Mouse (Mus musculus) MEL (cell line): ENCODE measurements around the gene Klrb1a. TPM values are rescaled to one million over a fixed set of nuclear protein-coding genes. Genes with fewer than 3 reads are reported as not detected.
A peak's percentile ranks its signal among the peaks of the same experiment; 100 is the strongest.
"Not testable (repeated sequence)": the region's sequence is repeated elsewhere in the genome, so short reads cannot be mapped to it uniquely, and the experiment has no call there.

Experiments
- DNase-seq: peaks from one replicate; pipeline ENCODE4 v3.0.0; 2011; ENCODE audit warnings: low read depth, low spot score
- H3K27ac ChIP-seq: 2 replicates; pipeline ENCODE4 v1.5.1; 2012; ENCODE audit warnings: low read depth, mild to moderate bottlenecking, control low read depth, low read length, moderate library complexity; ENCODE audit not compliant: control insufficient read depth
- H3K27me3 ChIP-seq, 2 experiments: fragments of 150-350 bp in 1 of 2; sonication (generic) in 1 of 2; 2 replicates each; pipeline ENCODE4 v1.6.1; 2012; ENCODE audit warnings: low read length in 2 of 2, mild to moderate bottlenecking in 2 of 2, improper control_type of control experiment in 1 of 2, moderate library complexity in 1 of 2; ENCODE audit not compliant: insufficient read depth in 2 of 2, control insufficient read depth in 1 of 2
- H3K36me3 ChIP-seq, 2 experiments: 2 replicates each; pipeline ENCODE4 v1.6.1; 2012 to 2014; ENCODE audit warnings: low read length in 2 of 2, improper control_type of control experiment in 1 of 2, inconsistent platforms in 1 of 2, mild to moderate bottlenecking in 1 of 2; ENCODE audit not compliant: insufficient read depth in 2 of 2, control insufficient read depth in 1 of 2
- H3K4me1 ChIP-seq, 2 experiments: fragments of 150-350 bp in 1 of 2; sonication (generic) in 1 of 2; 2 replicates each; pipeline ENCODE4 v1.6.1; 2012; ENCODE audit warnings: low read length in 2 of 2, improper control_type of control experiment in 1 of 2, mild to moderate bottlenecking in 1 of 2; ENCODE audit not compliant: insufficient read depth in 2 of 2, control insufficient read depth in 1 of 2
- H3K4me3 ChIP-seq, 2 experiments: fragments of 150-350 bp in 1 of 2; sonication (generic) in 1 of 2; 2 replicates each; pipeline ENCODE4 v1.5.1; 2012; ENCODE audit warnings: low read depth in 2 of 2, low read length in 2 of 2, mild to moderate bottlenecking in 2 of 2, moderate library complexity in 2 of 2, control low read depth in 1 of 2, improper control_type of control experiment in 1 of 2; ENCODE audit not compliant: control insufficient read depth in 1 of 2, insufficient read depth in 1 of 2
- H3K79me2 ChIP-seq: 2 replicates; pipeline ENCODE4 v1.6.1; 2012; ENCODE audit warnings: mild to moderate bottlenecking, low read length, moderate library complexity; ENCODE audit not compliant: control insufficient read depth, poor library complexity, insufficient read depth
- H3K9ac ChIP-seq: 2 replicates; pipeline ENCODE4 v1.6.1; 2012; ENCODE audit warnings: low read depth, mild to moderate bottlenecking, control low read depth, low read length, moderate library complexity; ENCODE audit not compliant: control insufficient read depth, poor library complexity, severe bottlenecking
- H3K9me3 ChIP-seq: fragments of 150-350 bp; sonication (generic); replicated peaks from 2 replicates; pipeline ENCODE4 v1.6.1; 2012; ENCODE audit warnings: mild to moderate bottlenecking, low read length, improper control_type of control experiment, moderate library complexity; ENCODE audit not compliant: insufficient read depth
- BHLHE40 ChIP-seq: IDR thresholded peaks from 2 replicates; pipeline ENCODE4 v1.6.1; 2012; ENCODE audit warnings: low read depth, mild to moderate bottlenecking, inconsistent platforms, low read length, improper control_type of control experiment, borderline replicate concordance
- CHD2 ChIP-seq: IDR thresholded peaks from 2 replicates; pipeline ENCODE4 v1.6.1; 2011; ENCODE audit warnings: low read length, improper control_type of control experiment
- CTCF ChIP-seq, 3 experiments: IDR thresholded peaks in 2 of 3; conservative IDR thresholded peaks in 1 of 3; 2 replicates each; pipeline ENCODE4 v1.5.1; 2011 to 2012; ENCODE audit warnings: low read length in 3 of 3, low read depth in 2 of 3, mild to moderate bottlenecking in 2 of 3, improper control_type of control experiment in 1 of 3, inconsistent platforms in 1 of 3, mixed read lengths in 1 of 3, moderate library complexity in 1 of 3; ENCODE audit not compliant: control insufficient read depth in 1 of 3, insufficient read depth in 1 of 3, poor library complexity in 1 of 3, severe bottlenecking in 1 of 3
- E2F4 ChIP-seq: IDR thresholded peaks from 2 replicates; pipeline ENCODE4 v1.6.1; 2011; ENCODE audit warnings: low read depth, low read length, improper control_type of control experiment, borderline replicate concordance
- ELF1 ChIP-seq: IDR thresholded peaks from 2 replicates; pipeline ENCODE4 v1.6.1; 2014; ENCODE audit warnings: low read depth, mild to moderate bottlenecking, inconsistent platforms, low read length, improper control_type of control experiment, moderate library complexity
- JUND ChIP-seq: IDR thresholded peaks from 2 replicates; pipeline ENCODE4 v1.6.1; 2011; ENCODE audit warnings: low read depth, mild to moderate bottlenecking, improper control_type of control experiment, low read length
- MEF2A ChIP-seq: IDR thresholded peaks from 2 replicates; pipeline ENCODE4 v1.6.1; 2014; ENCODE audit warnings: low read depth, mild to moderate bottlenecking, inconsistent platforms, low read length, improper control_type of control experiment; ENCODE audit not compliant: poor library complexity, insufficient replicate concordance, severe bottlenecking; ENCODE audit errors: extremely low read depth
- MXI1 ChIP-seq: IDR thresholded peaks from 2 replicates; pipeline ENCODE4 v1.6.1; 2011; ENCODE audit warnings: mild to moderate bottlenecking, low read depth, low read length, improper control_type of control experiment
- MYB ChIP-seq: IDR thresholded peaks from 2 replicates; pipeline ENCODE4 v1.6.1; 2011; ENCODE audit warnings: mild to moderate bottlenecking, low read depth, low read length, improper control_type of control experiment
- MYC ChIP-seq: IDR thresholded peaks from 2 replicates; pipeline ENCODE4 v1.6.1; 2011; ENCODE audit warnings: low read depth, mild to moderate bottlenecking, low read length, improper control_type of control experiment, moderate library complexity
- NELFE ChIP-seq: IDR thresholded peaks from 2 replicates; pipeline ENCODE4 v1.6.1; 2011; ENCODE audit warnings: low read depth, low read length, improper control_type of control experiment
- RAD21 ChIP-seq: IDR thresholded peaks from 2 replicates; pipeline ENCODE4 v1.6.1; 2011; ENCODE audit warnings: mild to moderate bottlenecking, low read depth, low read length, improper control_type of control experiment
- SMC3 ChIP-seq: IDR thresholded peaks from 2 replicates; pipeline ENCODE4 v1.6.1; 2011; ENCODE audit warnings: low read depth, low read length, improper control_type of control experiment
- UBTF ChIP-seq: IDR thresholded peaks from 2 replicates; pipeline ENCODE4 v1.6.1; 2012; ENCODE audit warnings: low read depth, mild to moderate bottlenecking, inconsistent platforms, low read length, improper control_type of control experiment, moderate library complexity, borderline replicate concordance; ENCODE audit not compliant: insufficient read depth
- USF2 ChIP-seq, 2 experiments: IDR thresholded peaks; 2 replicates each; pipeline ENCODE4 v1.6.1; 2011 to 2012; ENCODE audit warnings: improper control_type of control experiment in 2 of 2, low read length in 2 of 2, borderline replicate concordance in 1 of 2, inconsistent platforms in 1 of 2, low read depth in 1 of 2, mild to moderate bottlenecking in 1 of 2; ENCODE audit not compliant: insufficient read depth in 1 of 2
- ZC3H11A ChIP-seq: IDR thresholded peaks from 2 replicates; pipeline ENCODE4 v1.6.1; 2012; ENCODE audit warnings: low read depth, mild to moderate bottlenecking, inconsistent platforms, low read length, improper control_type of control experiment
- ZNF384 ChIP-seq: IDR thresholded peaks from 2 replicates; pipeline ENCODE4 v1.6.1; 2012; ENCODE audit warnings: low read depth, mild to moderate bottlenecking, inconsistent platforms, low read length, improper control_type of control experiment
- polyA plus RNA-seq, 2 experiments: library from polyadenylated mRNA; stranded (reverse) in 1 of 2; unstranded in 1 of 2; fragments of >175 nt in 1 of 2; fragments of >200 nt in 1 of 2; gene quantifications; 2 replicates each; pipeline versions ENCODE4 v1.2.1 to v1.2.4; 2012; ENCODE audit warnings: low replicate concordance in 2 of 2, low read depth in 1 of 2; ENCODE audit not compliant: insufficient read length in 2 of 2, insufficient read depth in 1 of 2, missing spikeins in 1 of 2
- total RNA-seq: library from RNA; depleted of rRNA; stranded (reverse); fragments of 300-350 nt; gene quantifications from 2 replicates; pipeline ENCODE4 v1.2.3, GENCODE M21; 2012

Klrb1a gene
- total and polyA plus RNA-seq, 3 experiments = not detected

DNA sequence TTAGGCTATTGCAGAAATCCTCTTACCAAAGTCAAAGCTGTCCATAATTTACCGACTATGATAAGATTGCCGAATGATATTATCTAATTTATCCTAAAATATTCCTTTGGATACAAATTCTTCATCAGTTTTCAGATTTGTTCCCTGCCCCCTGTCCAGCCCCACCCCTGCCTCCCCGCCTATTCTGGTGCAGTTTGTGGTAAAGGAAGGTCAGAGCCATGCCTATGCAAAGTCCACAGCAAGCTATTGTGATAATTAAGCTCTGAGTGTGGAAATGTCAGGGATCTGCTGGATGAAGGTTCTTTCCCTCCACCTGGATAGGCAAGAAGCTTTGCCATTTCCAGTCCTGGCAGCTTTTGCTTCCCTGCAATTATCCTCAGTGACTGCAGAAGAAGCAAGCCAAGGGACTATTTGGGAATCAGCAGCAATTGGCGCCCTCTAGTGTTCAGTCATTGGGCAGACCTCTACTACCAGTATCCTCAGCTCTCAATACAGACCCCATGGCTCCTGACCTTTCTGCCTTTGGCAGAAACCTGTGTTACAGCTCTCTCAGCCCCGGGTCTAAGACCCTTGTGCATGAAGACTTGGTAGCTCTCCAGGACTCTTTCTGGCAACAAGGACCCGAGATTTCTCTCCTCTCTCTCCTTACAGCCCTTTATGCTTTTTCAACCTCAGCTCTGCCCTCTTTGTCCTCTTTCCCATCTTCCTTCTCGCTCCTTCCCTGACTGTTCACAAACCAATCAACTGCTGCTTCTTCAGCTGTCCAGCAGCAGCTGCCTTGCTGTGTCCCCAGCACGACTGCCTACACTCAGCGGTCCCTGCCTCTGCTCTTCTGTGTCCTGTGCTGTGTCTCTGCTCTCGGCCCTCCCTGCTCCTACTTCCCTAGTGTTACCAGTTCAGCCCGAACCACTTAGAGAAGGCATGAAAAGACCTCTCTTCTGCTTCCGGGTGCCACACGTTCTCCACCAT, 6.7 kb upstream of the Klrb1a start:
- DNase-seq = peak; percentile 61
- not testable (repeated sequence) for H3K9me3 ChIP-seq, H3K9ac ChIP-seq, H3K4me1 ChIP-seq, H3K27ac ChIP-seq, H3K36me3 ChIP-seq, H3K27me3 ChIP-seq, H3K79me2 ChIP-seq
- H3K4me3 ChIP-seq = peak overlapping the region in 1 of 2 experiments; percentile 19; a peak in 1 of 4 replicates
- TF ChIP-seq CTCF (IDR thresholded peaks at IDR 0.05 in 2 of 3, conservative IDR thresholded peaks at IDR 0.05 in 1 of 3; ENCODE audit: control insufficient read depth in 1 of 3, insufficient read depth in 1 of 3, low read depth in 2 of 3, low read length in 3 of 3, poor library complexity in 1 of 3, severe bottlenecking in 1 of 3) = peak; percentile 23 to 60 (median 53); a peak in 5 of 6 replicates
- TF ChIP-seq RAD21 = peak; percentile 47
- peak; percentile 41; the same call in 1 of the 2 replicates for TF ChIP-seq SMC3
- TF ChIP-seq ZC3H11A = 0 out of 2 replicates have a peak, but pooled peaks have one; percentile 15

GRCm38 (mm10) chr6:128625246-128625645, 1.9 kb upstream of the Klrb1a start:
- H3K79me2 ChIP-seq, H3K4me3 ChIP-seq, H3K4me1 ChIP-seq, H3K9ac ChIP-seq, H3K27me3 ChIP-seq, DNase-seq, H3K36me3 ChIP-seq, H3K27ac ChIP-seq, H3K9me3 ChIP-seq: not testable (repeated sequence)

DNA sequence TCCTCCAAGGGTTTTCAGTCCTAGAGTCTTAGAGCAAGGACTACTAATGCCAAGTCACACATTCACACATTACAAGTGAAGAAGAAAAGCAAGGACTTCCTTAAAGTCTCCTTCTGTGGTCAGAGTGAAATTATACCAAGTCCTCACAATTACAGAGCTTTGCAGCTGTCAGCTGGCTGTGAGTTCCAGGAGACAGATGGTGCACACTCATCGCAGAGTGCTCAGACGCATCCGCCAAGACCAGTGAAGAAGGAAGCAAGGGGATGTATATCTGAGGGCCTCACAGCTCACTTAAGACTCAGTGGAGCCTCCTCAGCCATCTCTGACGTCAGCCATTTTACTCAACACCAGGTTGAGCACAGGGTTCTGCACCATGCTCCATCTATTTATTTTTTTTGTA, 1.1 kb upstream of the Klrb1a start:
- H3K4me1 ChIP-seq = no peaks in the 10 kb centered on the region
- H3K9ac ChIP-seq = no peak overlapping the region
- TF ChIP-seq CTCF (IDR thresholded peaks at IDR 0.05 in 2 of 3, conservative IDR thresholded peaks at IDR 0.05 in 1 of 3; ENCODE audit: control insufficient read depth in 1 of 3, insufficient read depth in 1 of 3, low read depth in 2 of 3, low read length in 3 of 3, poor library complexity in 1 of 3, severe bottlenecking in 1 of 3) = no peak
- no peak overlapping the region for H3K27ac ChIP-seq
- H3K9me3 ChIP-seq = no peaks in the 10 kb centered on the region
- DNase-seq = no peak
- no peak overlapping the region for H3K4me3 ChIP-seq
- H3K36me3 ChIP-seq = no peaks in the 10 kb centered on the region
- no peaks in the 10 kb centered on the region for H3K79me2 ChIP-seq
- H3K27me3 ChIP-seq = no peaks in the 10 kb centered on the region

GRCm38 (mm10) chr6:128622733-128623132, 600 bp downstream of the Klrb1a start:
- Histone ChIP-seq H3K27me3 (no peaks in the 10 kb centered on the region), H3K9ac (no peak overlapping the region), H3K9me3 (no peaks in the 10 kb centered on the region), H3K79me2 (no peaks in the 10 kb centered on the region), H3K27ac (no peak overlapping the region), H3K4me3 (no peak overlapping the region), H3K36me3 (no peaks in the 10 kb centered on the region), H3K4me1 (no peaks in the 10 kb centered on the region)
- DNase-seq = no peak
- TF ChIP-seq ZC3H11A (no peak), RAD21 (no peak), MXI1 (no peak), UBTF (no peak), ELF1 (no peak), BHLHE40 (no peak), ZNF384 (no peak), E2F4 (no peak), JUND (no peak), CHD2 (no peak), MYB (no peak), MYC (no peak), NELFE (no peak), MEF2A (no peak), USF2 (IDR thresholded peaks at IDR 0.05; ENCODE audit: borderline replicate concordance in 1 of 2, insufficient read depth in 1 of 2, low read depth in 1 of 2, low read length in 2 of 2) (no peak)
